In genomic region chr10:80226416-80227165, GRCm38 (mm10) we compare ENCODE assay signal across 8 mouse cellular contexts. TPM values are rescaled to one million over a fixed set of nuclear protein-coding genes. Genes with fewer than 3 reads are reported as not detected.
DNase-seq lines count a peak whose midpoint lies in the region; ATAC-seq and TF ChIP-seq lines count a peak whose summit lies in the region.

Gene Mum1, plus strand, starts transcription at chr10:80226434.

- peak; percentile 98 for ATAC-seq in forebrain, embryonic 11.5 days (replicated peaks; ENCODE audit: low FRiP score)
- ATAC-seq in heart, embryonic 16.5 days (replicated peaks; ENCODE audit: extremely low read depth, insufficient read depth, low FRiP score) = peak; percentile 99
- peak; percentile 99 for ATAC-seq in liver, embryonic 15.5 days (ENCODE audit: insufficient read depth)
- peak; percentile 98 for ATAC-seq in neural tube, embryonic 12.5 days (ENCODE audit: low FRiP score, low read depth)

- H3K36me3 ChIP-seq in E14TG2a.4 (ENCODE audit: insufficient read depth, low read length) = peaks cover 42% of the 10 kb centered on the region
- H3K36me3 ChIP-seq in forebrain, embryonic 11.5 days (ENCODE audit: control insufficient read depth, insufficient read depth, low read length) = no peaks in the 10 kb centered on the region; the same call in 1 of the 2 replicates
- peaks cover 12% of the 10 kb centered on the region; the same call in 1 of the 2 replicates for H3K36me3 ChIP-seq in heart, embryonic 16.5 days (ENCODE audit: control insufficient read depth, insufficient read depth)
- H3K36me3 ChIP-seq in liver, embryonic 15.5 days (replicated peaks) = peaks cover 34% of the 10 kb centered on the region
- H3K36me3 ChIP-seq in neural tube, embryonic 12.5 days = peaks cover 15% of the 10 kb centered on the region

- peak within 1 kb of the TSS; percentile 92 for H3K4me3 ChIP-seq in E14TG2a.4 (replicated peaks; ENCODE audit: low read length)
- peak within 1 kb of the TSS; percentile 82 for H3K4me3 ChIP-seq in forebrain, embryonic 11.5 days (ENCODE audit: low read depth, low read length)
- peak within 1 kb of the TSS; percentile 84 for H3K4me3 ChIP-seq in heart, embryonic 16.5 days (ENCODE audit: low read length)
- H3K4me3 ChIP-seq in liver, embryonic 15.5 days (replicated peaks) = peak within 1 kb of the TSS; percentile 83
- H3K4me3 ChIP-seq in neural tube, embryonic 12.5 days = peak within 1 kb of the TSS; percentile 88

- H3K9ac ChIP-seq in forebrain, embryonic 11.5 days (ENCODE audit: low read length) = peak within 1 kb of the TSS; percentile 97
- peak within 1 kb of the TSS; percentile 94 for H3K9ac ChIP-seq in heart, embryonic 16.5 days (ENCODE audit: low read length)
- H3K9ac ChIP-seq in liver, embryonic 15.5 days = peak within 1 kb of the TSS; percentile 84
- H3K9ac ChIP-seq in neural tube, embryonic 12.5 days = peak within 1 kb of the TSS; percentile 96

- TF ChIP-seq CTCF in E14TG2a.4 (conservative IDR thresholded peaks at IDR 0.05; ENCODE audit: low read length) = no peak

- H3K4me1 ChIP-seq in E14TG2a.4 (replicated peaks; ENCODE audit: low read depth, low read length) = peaks cover 65% of the 10 kb centered on the region
- H3K4me1 ChIP-seq in forebrain, embryonic 11.5 days (replicated peaks; ENCODE audit: control insufficient read depth, insufficient read depth, low read length) = peaks cover 16% of the 10 kb centered on the region
- H3K4me1 ChIP-seq in heart, embryonic 16.5 days (ENCODE audit: control insufficient read depth, insufficient read depth, low read length) = peaks cover 24% of the 10 kb centered on the region
- H3K4me1 ChIP-seq in liver, embryonic 15.5 days (replicated peaks) = peaks cover 30% of the 10 kb centered on the region
- peaks cover 41% of the 10 kb centered on the region for H3K4me1 ChIP-seq in neural tube, embryonic 12.5 days

- no peaks in the 10 kb centered on the region for H3K27me3 ChIP-seq in E14TG2a.4 (ENCODE audit: insufficient read depth, low read length)
- no peaks in the 10 kb centered on the region for H3K27me3 ChIP-seq in forebrain, embryonic 11.5 days (ENCODE audit: control insufficient read depth, insufficient read depth, low read length)
- H3K27me3 ChIP-seq in heart, embryonic 16.5 days (ENCODE audit: control insufficient read depth, insufficient read depth, low read length) = no peaks in the 10 kb centered on the region
- H3K27me3 ChIP-seq in liver, embryonic 15.5 days = peaks cover 17% of the 10 kb centered on the region
- H3K27me3 ChIP-seq in neural tube, embryonic 12.5 days (replicated peaks) = no peaks in the 10 kb centered on the region

- H3K4me2 ChIP-seq in forebrain, embryonic 11.5 days (ENCODE audit: low read depth, low read length, severe bottlenecking) = peak within 1 kb of the TSS; percentile 93
- peak within 1 kb of the TSS; percentile 72 for H3K4me2 ChIP-seq in heart, embryonic 16.5 days (ENCODE audit: low read depth, low read length)
- H3K4me2 ChIP-seq in liver, embryonic 15.5 days = peak within 1 kb of the TSS; percentile 99
- H3K4me2 ChIP-seq in neural tube, embryonic 12.5 days (replicated peaks) = peak within 1 kb of the TSS; percentile 93

- H3K9me3 ChIP-seq in E14TG2a.4 (ENCODE audit: low read length) = no peaks in the 10 kb centered on the region
- no peaks in the 10 kb centered on the region for H3K9me3 ChIP-seq in forebrain, embryonic 11.5 days (ENCODE audit: control insufficient read depth, low read length)
- H3K9me3 ChIP-seq in heart, embryonic 16.5 days (replicated peaks; ENCODE audit: control insufficient read depth, low read length) = no peaks in the 10 kb centered on the region
- no peaks in the 10 kb centered on the region for H3K9me3 ChIP-seq in liver, embryonic 15.5 days (replicated peaks)
- no peaks in the 10 kb centered on the region for H3K9me3 ChIP-seq in neural tube, embryonic 12.5 days

- under 1% methylated on average over 69 of the region's 75 CpGs for WGBS in forebrain, embryonic 11.5 days
- under 1% methylated on average over 65 of the region's 75 CpGs for WGBS in heart, embryonic 16.5 days
- under 1% methylated on average over 75 of the region's 75 CpGs for WGBS in liver, embryonic 15.5 days (ENCODE audit: insufficient replicate concordance)
- under 1% methylated on average over 74 of the region's 75 CpGs for WGBS in neural tube, embryonic 12.5 days

- peak; percentile 97 for DNase-seq in c-Kit-positive CD71-positive TER-119-negative erythroid progenitor cells, embryonic 14.5 days (ENCODE audit: low read depth)
- peak; percentile 100 for DNase-seq in forebrain, embryonic 11.5 days (ENCODE audit: low spot score)
- peak; percentile 100 for DNase-seq in kidney, postnatal 36 days
- peak; percentile 99 for DNase-seq in testis, postnatal 10 days (ENCODE audit: low spot score)

- H3K27ac ChIP-seq in forebrain, embryonic 11.5 days (ENCODE audit: low read depth, low read length) = peak within 1 kb of the TSS; percentile 88
- peak within 1 kb of the TSS; percentile 90 for H3K27ac ChIP-seq in heart, embryonic 16.5 days (ENCODE audit: low read length)
- H3K27ac ChIP-seq in liver, embryonic 15.5 days (replicated peaks) = peak within 1 kb of the TSS; percentile 91
- peak within 1 kb of the TSS; percentile 84 for H3K27ac ChIP-seq in neural tube, embryonic 12.5 days

RNA-seq across cellular contexts. Expression of gene Mum1, which starts in this region (rescaled TPM):
- 75.6 and 79.4 TPM in 2 replicates for polyA plus RNA-seq in forebrain, embryonic 11.5 days (2014; fragmentation: Nextera tagmentation; extraction: Ambion mirVana)
- polyA plus RNA-seq in heart, embryonic 16.5 days (2015; fragmentation: Nextera tagmentation; extraction: Ambion mirVana) = 31.9 and 40.1 TPM in 2 replicates
- 16.6 and 17.0 TPM in 2 replicates for polyA plus RNA-seq in liver, embryonic 15.5 days (2015; fragmentation: Nextera tagmentation; extraction: Ambion mirVana)
- polyA plus RNA-seq in neural tube, embryonic 12.5 days (2016; fragmentation: Nextera tagmentation; extraction: Ambion mirVana) = 52.1 and 54.6 TPM in 2 replicates

Comparison
In these comparisons a context has a peak if more than half of its experiments do, and no peak if none do; other contexts are left out.
1. Peak in every context shown above with its lines: DNase-seq, ATAC-seq, H3K4me3 ChIP-seq and H3K27ac ChIP-seq.